Mouse (Mus musculus) erythroblast, embryonic 14.5 days (primary cell): ENCODE results near the gene Lipc. TPM values are rescaled to one million over a fixed set of nuclear protein-coding genes. Genes with fewer than 3 reads are reported as not detected.

Experiments
- H3K27me3 ChIP-seq: 2 replicates; pipeline ENCODE4 v1.6.1; 2012; ENCODE audit warnings: inconsistent platforms; ENCODE audit not compliant: control insufficient read depth
- H3K36me3 ChIP-seq: 2 replicates; pipeline ENCODE4 v1.6.1; 2012; ENCODE audit warnings: mild to moderate bottlenecking, inconsistent platforms; ENCODE audit not compliant: control insufficient read depth
- H3K4me1 ChIP-seq: 2 replicates; pipeline ENCODE4 v1.6.1; 2012; ENCODE audit warnings: inconsistent platforms; ENCODE audit not compliant: control insufficient read depth
- H3K4me3 ChIP-seq: replicated peaks from 2 replicates; pipeline ENCODE3; 2012; ENCODE audit warnings: moderate library complexity, mild to moderate bottlenecking, inconsistent platforms
- H3K9me3 ChIP-seq: 2 replicates; pipeline ENCODE4 v1.6.1; 2012; ENCODE audit warnings: low read length, inconsistent platforms, mixed read lengths; ENCODE audit not compliant: control insufficient read depth
- GATA1 ChIP-seq: IDR thresholded peaks from 2 replicates; pipeline ENCODE4 v1.6.1; 2012; ENCODE audit warnings: low read length, inconsistent platforms, mixed read lengths
- TAL1 ChIP-seq: IDR thresholded peaks from 3 replicates; pipeline ENCODE4 v1.6.1; 2012; ENCODE audit warnings: low read length, inconsistent platforms, mixed read lengths
- polyA plus RNA-seq: library from polyadenylated mRNA; stranded (reverse); fragments of >175 nt; gene quantifications from 2 replicates; pipeline ENCODE4 v1.2.3, GENCODE M21; 2012

Lipc gene
- polyA plus RNA-seq, 1 experiment = 0.02 TPM

GRCm38 (mm10) chr9:70848135-70848770 lies 103.8 kb downstream of the Lipc start:
- H3K36me3 ChIP-seq = peaks cover 6% of the 10 kb centered on the region
- H3K9me3 ChIP-seq = peaks cover 3% of the 10 kb centered on the region
- H3K27me3 ChIP-seq = no peaks in the 10 kb centered on the region
- TF ChIP-seq TAL1 (no peak), GATA1 (no peak)
- peak overlapping the region; percentile 61 for H3K4me3 ChIP-seq
- peaks cover 71% of the 10 kb centered on the region for H3K4me1 ChIP-seq

- Histone ChIP-seq H3K36me3 (peaks cover 8% of the 10 kb centered on the region), H3K27me3 (no peaks in the 10 kb centered on the region), H3K4me1 (peaks cover 72% of the 10 kb centered on the region), H3K4me3 (peak overlapping the region; percentile 61), H3K9me3 (peaks cover 4% of the 10 kb centered on the region)
- TF ChIP-seq TAL1 (no peak), GATA1 (no peak)
Observed at GRCm38 (mm10) chr9:70847627-70848051, 104.4 kb downstream of the Lipc start.

- Histone ChIP-seq H3K36me3 (peaks cover 10% of the 10 kb centered on the region), H3K9me3 (peaks cover 4% of the 10 kb centered on the region)
Observed at GRCm38 (mm10) chr9:70843270-70843669, 108.8 kb downstream of the Lipc start.

GRCm38 (mm10) chr9:70842300-70842941 lies 109.6 kb downstream of the Lipc start:
- TF ChIP-seq GATA1 (no peak), TAL1 (no peak)
- peaks cover 4% of the 10 kb centered on the region for H3K9me3 ChIP-seq
- H3K36me3 ChIP-seq = peaks cover 15% of the 10 kb centered on the region
- H3K4me3 ChIP-seq = no peak overlapping the region
- H3K4me1 ChIP-seq = peaks cover 89% of the 10 kb centered on the region
- H3K27me3 ChIP-seq = no peaks in the 10 kb centered on the region

More at GRCm38 (mm10) chr9:70843270-70843669, 108.8 kb downstream of the Lipc start:
- TF ChIP-seq GATA1 (no peak), TAL1 (no peak)
- Histone ChIP-seq H3K4me1 (peaks cover 89% of the 10 kb centered on the region), H3K4me3 (no peak overlapping the region), H3K27me3 (no peaks in the 10 kb centered on the region)

- Histone ChIP-seq H3K36me3 (peaks cover 21% of the 10 kb centered on the region), H3K9me3 (peaks cover 4% of the 10 kb centered on the region), H3K27me3 (no peaks in the 10 kb centered on the region), H3K4me3 (no peak overlapping the region), H3K4me1 (peaks cover 89% of the 10 kb centered on the region)
- TF ChIP-seq TAL1 (no peak), GATA1 (no peak)
Observed at GRCm38 (mm10) chr9:70841426-70842215, 110.4 kb downstream of the Lipc start.

GRCm38 (mm10) chr9:70840861-70841341 lies 111.1 kb downstream of the Lipc start:
- Histone ChIP-seq H3K4me3 (no peak overlapping the region), H3K4me1 (peaks cover 89% of the 10 kb centered on the region), H3K36me3 (peaks cover 22% of the 10 kb centered on the region), H3K27me3 (no peaks in the 10 kb centered on the region), H3K9me3 (peaks cover 4% of the 10 kb centered on the region)
- TF ChIP-seq GATA1 = no peak

GRCm38 (mm10) chr9:70838132-70838911 lies 113.7 kb downstream of the Lipc start:
- peaks cover 2% of the 10 kb centered on the region for H3K9me3 ChIP-seq
- TF ChIP-seq TAL1 (no peak), GATA1 (no peak)
- peaks cover 20% of the 10 kb centered on the region for H3K36me3 ChIP-seq
- no peak overlapping the region for H3K4me3 ChIP-seq
- H3K4me1 ChIP-seq = peaks cover 99% of the 10 kb centered on the region
- no peaks in the 10 kb centered on the region for H3K27me3 ChIP-seq

GRCm38 (mm10) chr9:70834730-70835154 lies 117.3 kb downstream of the Lipc start:
- Histone ChIP-seq H3K36me3 (peaks cover 24% of the 10 kb centered on the region), H3K4me1 (peaks cover 92% of the 10 kb centered on the region), H3K4me3 (peak overlapping the region; percentile 53), H3K27me3 (no peaks in the 10 kb centered on the region), H3K9me3 (no peaks in the 10 kb centered on the region)
- TF ChIP-seq GATA1 = peak; percentile 71
- peak; percentile 91 for TF ChIP-seq TAL1
